Mouse (Mus musculus) MEL (cell line): Measurements from ENCODE around the gene Zdhhc12.

Experiments
- CTCF ChIP-seq, 3 experiments: IDR thresholded peaks in 2 of 3; conservative IDR thresholded peaks in 1 of 3; 2 replicates each; pipeline ENCODE4 v1.5.1; 2011 to 2012; ENCODE audit warnings: low read length in 3 of 3, low read depth in 2 of 3, mild to moderate bottlenecking in 2 of 3, improper control_type of control experiment in 1 of 3, inconsistent platforms in 1 of 3, mixed read lengths in 1 of 3, moderate library complexity in 1 of 3; ENCODE audit not compliant: control insufficient read depth in 1 of 3, insufficient read depth in 1 of 3, poor library complexity in 1 of 3, severe bottlenecking in 1 of 3
- E2F4 ChIP-seq: IDR thresholded peaks from 2 replicates; pipeline ENCODE4 v1.6.1; 2011; ENCODE audit warnings: low read depth, low read length, improper control_type of control experiment, borderline replicate concordance
- EP300 ChIP-seq, 2 experiments: IDR thresholded peaks; 2 replicates each; pipeline ENCODE4 v1.6.1; 2011; ENCODE audit warnings: improper control_type of control experiment in 2 of 2, low read length in 2 of 2, low read depth in 1 of 2, mild to moderate bottlenecking in 1 of 2
- JUND ChIP-seq: IDR thresholded peaks from 2 replicates; pipeline ENCODE4 v1.6.1; 2011; ENCODE audit warnings: low read depth, mild to moderate bottlenecking, improper control_type of control experiment, low read length
- MAZ ChIP-seq: IDR thresholded peaks from 2 replicates; pipeline ENCODE4 v1.6.1; 2012; ENCODE audit warnings: low read depth, mild to moderate bottlenecking, inconsistent platforms, low read length, improper control_type of control experiment
- MYC ChIP-seq: IDR thresholded peaks from 2 replicates; pipeline ENCODE4 v1.6.1; 2011; ENCODE audit warnings: low read depth, mild to moderate bottlenecking, low read length, improper control_type of control experiment, moderate library complexity
- RAD21 ChIP-seq: IDR thresholded peaks from 2 replicates; pipeline ENCODE4 v1.6.1; 2011; ENCODE audit warnings: mild to moderate bottlenecking, low read depth, low read length, improper control_type of control experiment
- RCOR1 ChIP-seq: IDR thresholded peaks from 2 replicates; pipeline ENCODE4 v1.6.1; 2012; ENCODE audit warnings: low read depth, mild to moderate bottlenecking, inconsistent platforms, low read length, improper control_type of control experiment
- SMC3 ChIP-seq: IDR thresholded peaks from 2 replicates; pipeline ENCODE4 v1.6.1; 2011; ENCODE audit warnings: low read depth, low read length, improper control_type of control experiment
- UBTF ChIP-seq: IDR thresholded peaks from 2 replicates; pipeline ENCODE4 v1.6.1; 2012; ENCODE audit warnings: low read depth, mild to moderate bottlenecking, inconsistent platforms, low read length, improper control_type of control experiment, moderate library complexity, borderline replicate concordance; ENCODE audit not compliant: insufficient read depth
- USF2 ChIP-seq, 2 experiments: IDR thresholded peaks; 2 replicates each; pipeline ENCODE4 v1.6.1; 2011 to 2012; ENCODE audit warnings: improper control_type of control experiment in 2 of 2, low read length in 2 of 2, borderline replicate concordance in 1 of 2, inconsistent platforms in 1 of 2, low read depth in 1 of 2, mild to moderate bottlenecking in 1 of 2; ENCODE audit not compliant: insufficient read depth in 1 of 2
- ZKSCAN1 ChIP-seq: IDR thresholded peaks from 2 replicates; pipeline ENCODE4 v1.6.1; 2012; ENCODE audit warnings: low read depth, mild to moderate bottlenecking, inconsistent platforms, low read length, improper control_type of control experiment, moderate library complexity
- ZMIZ1 ChIP-seq: IDR thresholded peaks from 2 replicates; pipeline ENCODE4 v1.6.1; 2012; ENCODE audit warnings: low read depth, mild to moderate bottlenecking, inconsistent platforms, low read length, improper control_type of control experiment, moderate library complexity

DNA sequence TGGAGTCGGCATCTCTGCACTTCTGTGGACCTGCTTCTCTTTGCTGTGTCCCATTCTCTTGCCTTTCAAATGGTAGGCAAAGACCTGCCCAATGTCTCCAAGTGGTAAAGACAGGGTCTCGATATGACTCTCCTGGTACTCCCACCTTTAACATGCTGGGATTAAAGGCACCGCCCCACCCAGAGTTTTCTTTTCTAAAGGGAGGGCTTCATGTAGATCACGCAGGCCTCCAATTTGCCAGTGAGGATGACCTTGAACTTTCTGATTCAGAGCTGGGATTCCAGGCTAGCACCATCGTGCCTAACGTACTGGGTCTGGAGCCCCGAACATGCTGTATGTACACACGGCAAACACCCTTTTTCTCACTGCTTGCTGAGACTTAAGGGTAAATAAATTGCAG, 30.2 kb downstream of the Zdhhc12 start:
- TF ChIP-seq EP300 (IDR thresholded peaks at IDR 0.05; ENCODE audit: low read depth in 1 of 2, low read length in 2 of 2) (no peak), USF2 (IDR thresholded peaks at IDR 0.05; ENCODE audit: borderline replicate concordance in 1 of 2, insufficient read depth in 1 of 2, low read depth in 1 of 2, low read length in 2 of 2) (no peak), RCOR1 (no peak), ZMIZ1 (no peak), SMC3 (no peak), CTCF (IDR thresholded peaks at IDR 0.05 in 2 of 3, conservative IDR thresholded peaks at IDR 0.05 in 1 of 3; ENCODE audit: control insufficient read depth in 1 of 3, insufficient read depth in 1 of 3, low read depth in 2 of 3, low read length in 3 of 3, poor library complexity in 1 of 3, severe bottlenecking in 1 of 3) (no peak), E2F4 (no peak), MYC (no peak), MAZ (0 out of 2 replicates have a peak, but pooled peaks have one; percentile 40), ZKSCAN1 (no peak), JUND (no peak), UBTF (0 out of 2 replicates have a peak, but pooled peaks have one; percentile 8), RAD21 (no peak)
